Mouse (Mus musculus) E14TG2a.4 (cell line): ENCODE results near the gene Ddx25.

Source experiments
- H3K27me3 ChIP-seq: 2 replicates; pipeline ENCODE4 v1.6.1; 2014; ENCODE audit warnings: low read length, control low read depth; ENCODE audit not compliant: insufficient read depth
- H3K36me3 ChIP-seq: 2 replicates; pipeline ENCODE4 v1.6.1; 2014; ENCODE audit warnings: low read length, control low read depth; ENCODE audit not compliant: insufficient read depth
- H3K4me1 ChIP-seq: replicated peaks from 2 replicates; pipeline ENCODE4 v1.6.1; 2014; ENCODE audit warnings: low read depth, low read length, control low read depth
- H3K4me3 ChIP-seq: replicated peaks from 2 replicates; pipeline ENCODE4 v1.5.1; 2014; ENCODE audit warnings: mild to moderate bottlenecking, low read length
- H3K9me3 ChIP-seq: 2 replicates; pipeline ENCODE4 v1.6.1; 2014; ENCODE audit warnings: low read length, control low read depth
- CTCF ChIP-seq: conservative IDR thresholded peaks from 2 replicates; pipeline ENCODE4 v1.5.1; 2014; ENCODE audit warnings: low read length
- NANOG ChIP-seq: IDR thresholded peaks from 2 replicates; pipeline ENCODE4 v1.6.1; 2014; ENCODE audit warnings: borderline replicate concordance, low read length, mixed read lengths
- POU5F1 ChIP-seq: IDR thresholded peaks from 2 replicates; pipeline ENCODE4 v1.6.1; 2014; ENCODE audit warnings: low read length, borderline replicate concordance

Ddx25 gene

GRCm38 (mm10) chr9:35544666-35545065 lies 13.7 kb downstream of the Ddx25 start:
- TF ChIP-seq POU5F1 (no peak), NANOG (no peak), CTCF (no peak)
- Histone ChIP-seq H3K36me3 (no peaks in the 10 kb centered on the region), H3K4me1 (no peaks in the 10 kb centered on the region), H3K27me3 (peaks cover 5% of the 10 kb centered on the region), H3K9me3 (no peaks in the 10 kb centered on the region), H3K4me3 (no peak overlapping the region)

GRCm38 (mm10) chr9:35543099-35543860 lies 15.0 kb downstream of the Ddx25 start:
- Histone ChIP-seq H3K27me3 (peaks cover 5% of the 10 kb centered on the region), H3K36me3 (no peaks in the 10 kb centered on the region), H3K4me1 (no peaks in the 10 kb centered on the region), H3K4me3 (no peak overlapping the region), H3K9me3 (no peaks in the 10 kb centered on the region)
- TF ChIP-seq NANOG, result no peak
- TF ChIP-seq POU5F1, result no peak
- TF ChIP-seq CTCF, result no peak

- Histone ChIP-seq H3K36me3 (no peaks in the 10 kb centered on the region), H3K4me3 (no peak overlapping the region), H3K27me3 (peaks cover 5% of the 10 kb centered on the region), H3K9me3 (no peaks in the 10 kb centered on the region), H3K4me1 (no peaks in the 10 kb centered on the region)
- TF ChIP-seq NANOG, result no peak
- TF ChIP-seq POU5F1, result no peak
- TF ChIP-seq CTCF, result no peak
Observed at GRCm38 (mm10) chr9:35541941-35542340, 16.4 kb downstream of the Ddx25 start.

GRCm38 (mm10) chr9:35541488-35541887 lies 16.8 kb downstream of the Ddx25 start:
- Histone ChIP-seq H3K9me3 (no peaks in the 10 kb centered on the region), H3K4me3 (no peak overlapping the region), H3K27me3 (peaks cover 5% of the 10 kb centered on the region), H3K36me3 (no peaks in the 10 kb centered on the region), H3K4me1 (no peaks in the 10 kb centered on the region)
- TF ChIP-seq CTCF, result peak; percentile 56
- no peak for TF ChIP-seq NANOG

- H3K27me3 ChIP-seq, result peaks cover 5% of the 10 kb centered on the region
- TF ChIP-seq NANOG, result no peak
- no peak for TF ChIP-seq CTCF
- TF ChIP-seq POU5F1, result no peak
- no peaks in the 10 kb centered on the region for H3K4me1 ChIP-seq
- H3K9me3 ChIP-seq, result no peaks in the 10 kb centered on the region
- no peaks in the 10 kb centered on the region for H3K36me3 ChIP-seq
- H3K4me3 ChIP-seq, result no peak overlapping the region
Observed at GRCm38 (mm10) chr9:35541024-35541423, 17.3 kb downstream of the Ddx25 start.

GRCm38 (mm10) chr9:35539001-35539750 lies 19.2 kb downstream of the Ddx25 start:
- Histone ChIP-seq H3K36me3 (no peaks in the 10 kb centered on the region), H3K9me3 (no peaks in the 10 kb centered on the region), H3K4me3 (no peak overlapping the region), H3K27me3 (peaks cover 5% of the 10 kb centered on the region), H3K4me1 (0 out of 2 replicates have a peak, but pooled peaks cover 2% of the 10 kb centered on the region)
- TF ChIP-seq CTCF (no peak), POU5F1 (no peak)

GRCm38 (mm10) chr9:35535876-35536275 lies 22.5 kb downstream of the Ddx25 start:
- no peak for TF ChIP-seq POU5F1
- no peak for TF ChIP-seq CTCF
- no peak for TF ChIP-seq NANOG
- H3K4me3 ChIP-seq, result no peak overlapping the region

GRCm38 (mm10) chr9:35535110-35535509 lies 23.2 kb downstream of the Ddx25 start:
- H3K27me3 ChIP-seq, result no peaks in the 10 kb centered on the region
- H3K36me3 ChIP-seq, result no peaks in the 10 kb centered on the region
- no peaks in the 10 kb centered on the region for H3K9me3 ChIP-seq
- 0 out of 2 replicates have a peak, but pooled peaks cover 2% of the 10 kb centered on the region for H3K4me1 ChIP-seq
- H3K4me3 ChIP-seq, result no peak overlapping the region
- no peak for TF ChIP-seq POU5F1
- peak; percentile 85 for TF ChIP-seq CTCF

More at GRCm38 (mm10) chr9:35535876-35536275, 22.5 kb downstream of the Ddx25 start:
- Histone ChIP-seq H3K9me3 (no peaks in the 10 kb centered on the region), H3K27me3 (no peaks in the 10 kb centered on the region), H3K36me3 (no peaks in the 10 kb centered on the region), H3K4me1 (0 out of 2 replicates have a peak, but pooled peaks cover 2% of the 10 kb centered on the region)
